Mouse (Mus musculus) cerebellum, adult 2 months (tissue): ENCODE results near the gene Zfp526.

Experiments used
- CTCF ChIP-seq: fragments of 200-500 bp; IDR thresholded peaks from 2 replicates; pipeline ENCODE4 v1.5.1; 2011; ENCODE audit warnings: low read depth, mild to moderate bottlenecking, control low read depth, low read length, moderate library complexity, borderline replicate concordance; ENCODE audit not compliant: insufficient read depth
- POLR2A ChIP-seq: fragments of 200-500 bp; IDR thresholded peaks from 2 replicates; pipeline ENCODE4 v1.6.1; 2011; ENCODE audit warnings: low read length, control low read depth, borderline replicate concordance; ENCODE audit not compliant: insufficient read depth

GRCm38 (mm10) chr7:25178787-25179605, 42.2 kb upstream of the Zfp526 start:
- TF ChIP-seq CTCF (no peak), POLR2A (no peak)
